Mouse (Mus musculus) hindbrain, embryonic 16.5 days (tissue): ENCODE results near the gene Noc3l. TPM values are rescaled to one million over a fixed set of nuclear protein-coding genes. Genes with fewer than 3 reads are reported as not detected.

Experiments used
- ATAC-seq: fragments of 200-750 bp; cut with Nextera tagmentation; 2 replicates; pipeline ENCODE4 v1.8.0; 2017; ENCODE audit warnings: moderate TSS enrichment, moderate library complexity
- H3K27ac ChIP-seq: fragments of 300-500 bp; sonication (generic); 2 replicates; pipeline ENCODE4 v1.5.1; 2014; ENCODE audit warnings: low read depth, mild to moderate bottlenecking, control low read depth, low read length, moderate library complexity
- H3K27me3 ChIP-seq: fragments of 300-500 bp; sonication (generic); replicated peaks from 2 replicates; pipeline ENCODE4 v1.6.1; 2014; ENCODE audit warnings: low read length; ENCODE audit not compliant: control insufficient read depth, insufficient read depth
- H3K36me3 ChIP-seq: fragments of 300-500 bp; sonication (generic); 2 replicates; pipeline ENCODE4 v1.6.1; 2014; ENCODE audit warnings: mild to moderate bottlenecking, low read length, moderate library complexity, mixed read lengths; ENCODE audit not compliant: control insufficient read depth, insufficient read depth
- H3K4me1 ChIP-seq: fragments of 300-500 bp; sonication (generic); 2 replicates; pipeline ENCODE4 v1.6.1; 2014; ENCODE audit warnings: low read depth, low read length; ENCODE audit not compliant: control insufficient read depth, insufficient read depth
- H3K4me2 ChIP-seq: fragments of 300-500 bp; sonication (generic); 2 replicates; pipeline ENCODE4 v1.6.1; 2014; ENCODE audit warnings: mild to moderate bottlenecking, low read length, control low read depth, moderate library complexity
- H3K4me3 ChIP-seq: fragments of 300-500 bp; sonication (generic); 2 replicates; pipeline ENCODE4 v1.5.1; 2014; ENCODE audit warnings: mild to moderate bottlenecking, low read length, control low read depth, moderate library complexity
- H3K9ac ChIP-seq: fragments of 300-500 bp; sonication (generic); 2 replicates; pipeline ENCODE4 v1.6.1; 2014; ENCODE audit warnings: low read depth, mild to moderate bottlenecking, control low read depth, low read length, moderate library complexity
- H3K9me3 ChIP-seq: fragments of 300-500 bp; sonication (generic); 2 replicates; pipeline ENCODE4 v1.6.1; 2014; ENCODE audit warnings: mild to moderate bottlenecking, low read length, moderate library complexity; ENCODE audit not compliant: control insufficient read depth
- WGBS: fragments of 180-500 bp; shearing (Covaris S2); extraction: QIAGEN DNeasy Blood & Tissue Kit; methylation state at CpG from one replicate; pipeline ENCODE4 v1.1.7; 2014; 5-methylcytosine and 5-hydroxymethylcytosine counted together
- polyA plus RNA-seq: library from polyadenylated mRNA; unstranded; fragments of >200 nt; fragmentation: Nextera tagmentation; extraction: Ambion mirVana; gene quantifications from 2 replicates; pipeline ENCODE4 v1.2.1, GENCODE M21; 2015

The Noc3l gene
- polyA plus RNA-seq, 1 experiment from 2014 or later, result 3.3 TPM

GRCm38 (mm10) chr19:38820186-38820804 is 1.3 kb upstream of the Noc3l start:
- Histone ChIP-seq H3K27ac (no peak overlapping the region), H3K4me1 (peaks cover 9% of the 10 kb centered on the region), H3K9ac (no peak overlapping the region), H3K27me3 (no peaks in the 10 kb centered on the region), H3K9me3 (no peaks in the 10 kb centered on the region), H3K36me3 (no peaks in the 10 kb centered on the region), H3K4me3 (no peak overlapping the region), H3K4me2 (no peak overlapping the region)
- 91% methylated on average over 4 of the region's 4 CpGs for WGBS
- ATAC-seq, result no peak

- Histone ChIP-seq H3K4me1 (peaks cover 9% of the 10 kb centered on the region), H3K4me2 (peak overlapping the region; percentile 91), H3K36me3 (0 out of 2 replicates have a peak, but pooled peaks cover 3% of the 10 kb centered on the region), H3K4me3 (peak overlapping the region; percentile 62), H3K27me3 (no peaks in the 10 kb centered on the region), H3K9me3 (no peaks in the 10 kb centered on the region), H3K27ac (peak overlapping the region; percentile 60; the same call in 1 of the 2 replicates), H3K9ac (peak overlapping the region; percentile 71)
- ATAC-seq, result peak; percentile 82
- WGBS, result 13% methylated on average over 16 of the region's 16 CpGs
Observed at GRCm38 (mm10) chr19:38819427-38819802, 378 bp upstream of the Noc3l start.

- H3K9ac ChIP-seq, result peak overlapping the region; percentile 71
- H3K27me3 ChIP-seq, result no peaks in the 10 kb centered on the region
- 43% methylated on average over 8 of the region's 8 CpGs for WGBS
- H3K4me2 ChIP-seq, result peak overlapping the region; percentile 91
- H3K36me3 ChIP-seq, result peaks cover 10% of the 10 kb centered on the region
- H3K9me3 ChIP-seq, result no peaks in the 10 kb centered on the region
- H3K27ac ChIP-seq, result no peak overlapping the region
- H3K4me1 ChIP-seq, result peaks cover 9% of the 10 kb centered on the region
- H3K4me3 ChIP-seq, result peak overlapping the region; percentile 62
- ATAC-seq, result no peak
Observed at GRCm38 (mm10) chr19:38818191-38818590, 846 bp downstream of the Noc3l start.

- 94% methylated on average over 6 of the region's 6 CpGs for WGBS
- H3K27ac ChIP-seq, result no peak overlapping the region
- no peak overlapping the region for H3K9ac ChIP-seq
- H3K4me3 ChIP-seq, result no peak overlapping the region
- ATAC-seq, result no peak
- H3K9me3 ChIP-seq, result no peaks in the 10 kb centered on the region
- no peak overlapping the region for H3K4me2 ChIP-seq
- H3K4me1 ChIP-seq, result no peaks in the 10 kb centered on the region
- H3K27me3 ChIP-seq, result no peaks in the 10 kb centered on the region
- peaks cover 46% of the 10 kb centered on the region for H3K36me3 ChIP-seq
Observed at GRCm38 (mm10) chr19:38798801-38799200, 20.2 kb downstream of the Noc3l start.

GRCm38 (mm10) chr19:38798291-38798690 is 20.7 kb downstream of the Noc3l start:
- no peaks in the 10 kb centered on the region for H3K9me3 ChIP-seq
- H3K27ac ChIP-seq, result no peak overlapping the region
- H3K36me3 ChIP-seq, result peaks cover 47% of the 10 kb centered on the region
- H3K4me3 ChIP-seq, result no peak overlapping the region
- WGBS, result 86% methylated on average over 1 of the region's 1 CpGs
- H3K27me3 ChIP-seq, result no peaks in the 10 kb centered on the region
- no peak overlapping the region for H3K4me2 ChIP-seq
- no peak overlapping the region for H3K9ac ChIP-seq
- ATAC-seq, result no peak
- H3K4me1 ChIP-seq, result no peaks in the 10 kb centered on the region

GRCm38 (mm10) chr19:38796546-38796945 is 22.5 kb downstream of the Noc3l start:
- WGBS, result 85% methylated on average over 5 of the region's 5 CpGs
- no peak for ATAC-seq
- Histone ChIP-seq H3K9ac (no peak overlapping the region), H3K4me2 (no peak overlapping the region), H3K27ac (no peak overlapping the region), H3K36me3 (peaks cover 47% of the 10 kb centered on the region), H3K4me1 (no peaks in the 10 kb centered on the region), H3K4me3 (no peak overlapping the region), H3K9me3 (no peaks in the 10 kb centered on the region), H3K27me3 (no peaks in the 10 kb centered on the region)

GRCm38 (mm10) chr19:38793563-38794045 is 25.4 kb downstream of the Noc3l start:
- H3K9ac ChIP-seq, result no peak overlapping the region
- no peaks in the 10 kb centered on the region for H3K4me1 ChIP-seq
- WGBS, result 91% methylated on average over 7 of the region's 7 CpGs
- no peak overlapping the region for H3K27ac ChIP-seq
- no peak overlapping the region for H3K4me2 ChIP-seq
- H3K4me3 ChIP-seq, result no peak overlapping the region
- H3K9me3 ChIP-seq, result no peaks in the 10 kb centered on the region
- H3K27me3 ChIP-seq, result no peaks in the 10 kb centered on the region
- H3K36me3 ChIP-seq, result peaks cover 50% of the 10 kb centered on the region
- no peak for ATAC-seq

GRCm38 (mm10) chr19:38787756-38788155 is 31.3 kb downstream of the Noc3l start:
- no peak for ATAC-seq
- no peaks in the 10 kb centered on the region for H3K4me1 ChIP-seq
- H3K27me3 ChIP-seq, result no peaks in the 10 kb centered on the region
- no peak overlapping the region for H3K27ac ChIP-seq
- 88% methylated on average over 6 of the region's 6 CpGs for whole genome bisulfite sequencing
- H3K9ac ChIP-seq, result no peak overlapping the region
- no peak overlapping the region for H3K4me3 ChIP-seq
- H3K4me2 ChIP-seq, result no peak overlapping the region
- H3K36me3 ChIP-seq, result peaks cover 21% of the 10 kb centered on the region
- no peaks in the 10 kb centered on the region for H3K9me3 ChIP-seq

- peaks cover 3% of the 10 kb centered on the region for H3K36me3 ChIP-seq
- H3K4me2 ChIP-seq, result no peak overlapping the region
Observed at GRCm38 (mm10) chr19:38783542-38783941, 35.5 kb downstream of the Noc3l start.

More at GRCm38 (mm10) chr19:38783542-38783941, 35.5 kb downstream of the Noc3l start:
- 92% methylated on average over 9 of the region's 9 CpGs for WGBS
- Histone ChIP-seq H3K9me3 (no peaks in the 10 kb centered on the region), H3K27ac (no peak overlapping the region), H3K9ac (no peak overlapping the region), H3K4me3 (no peak overlapping the region), H3K4me1 (no peaks in the 10 kb centered on the region), H3K27me3 (no peaks in the 10 kb centered on the region)
- no peak for ATAC-seq
